11 mouse cellular contexts compared by ENCODE assay signal in the genomic region with DNA sequence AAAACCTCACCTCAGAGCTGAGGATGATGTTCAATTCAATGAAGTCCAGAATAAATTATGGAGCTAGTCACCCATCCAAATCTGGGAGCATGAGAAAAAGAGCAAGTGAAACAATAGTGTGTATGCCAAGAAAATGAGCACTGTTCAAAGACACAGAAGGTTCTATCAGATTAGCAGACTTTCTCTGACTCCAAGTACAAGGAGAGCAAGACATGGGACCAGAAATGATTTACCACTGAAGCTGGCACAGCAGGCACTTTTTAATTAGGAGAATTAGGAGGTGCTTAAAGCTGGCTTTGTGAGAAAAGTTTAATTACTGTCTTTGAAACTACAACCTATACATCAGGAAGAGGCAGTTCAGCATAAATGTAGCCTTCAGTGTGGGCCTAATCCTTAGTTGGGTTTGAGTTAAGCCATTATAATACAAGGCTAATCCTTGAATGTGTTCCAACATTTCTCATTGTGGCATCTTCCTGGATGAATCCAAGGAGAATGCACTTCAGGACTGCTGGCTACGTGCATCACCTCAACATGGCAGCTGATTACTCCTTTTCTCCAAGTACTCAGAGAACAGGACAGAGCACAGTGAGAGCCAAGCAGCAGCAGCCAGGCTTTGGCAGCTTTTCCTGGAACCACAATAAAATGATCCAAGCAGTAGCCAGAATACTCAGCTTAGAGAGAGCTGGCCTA.
DNase-seq lines count a peak whose midpoint lies in the region; ATAC-seq lines count a peak whose summit lies in the region.
"Had no signal": no experiment of that assay in that cellular context is flagged by ENCODE, and none has a peak within 500 bp of the region (broad histone marks: within the 10 kb centered on the region; RNA-seq: fewer than 3 reads in every experiment).

No protein-coding gene starts in this region.

- 22% methylated on average over 1 of the region's 1 CpGs for WGBS in midbrain, embryonic 13.5 days
- WGBS in midbrain, embryonic 10.5 days, result 38% methylated on average over 1 of the region's 1 CpGs
- 5% methylated on average over 1 of the region's 1 CpGs for WGBS in forebrain, embryonic 15.5 days

- H3K9me3 ChIP-seq in midbrain, embryonic 13.5 days, result no peaks in the 10 kb centered on the region
- no peaks in the 10 kb centered on the region for H3K9me3 ChIP-seq in midbrain, embryonic 10.5 days (replicated peaks)
- H3K9me3 ChIP-seq in forebrain, embryonic 15.5 days, result no peaks in the 10 kb centered on the region

- no peak overlapping the region for H3K27ac ChIP-seq in midbrain, embryonic 13.5 days
- no peak overlapping the region for H3K27ac ChIP-seq in midbrain, embryonic 10.5 days (replicated peaks)
- peak overlapping the region; percentile 40; the same call in 1 of the 2 replicates for H3K27ac ChIP-seq in forebrain, embryonic 15.5 days (replicated peaks)
- H3K27ac ChIP-seq: liver, embryonic 14.5 days; macrophage had no signal

- H3K9ac ChIP-seq in midbrain, embryonic 13.5 days (replicated peaks), result no peak overlapping the region
- H3K9ac ChIP-seq in forebrain, embryonic 15.5 days (replicated peaks), result no peak overlapping the region
- H3K9ac ChIP-seq: liver, embryonic 14.5 days had no signal

- DNase-seq in heart, adult 18-20 months, result peak; percentile 1 to 6
- DNase-seq in heart, adult 8-10 months (ENCODE audit: low spot score), result no peak
- no peak for DNase-seq in midbrain, embryonic 10.5 days (ENCODE audit: low spot score)
- DNase-seq in retina, postnatal 1 day, result peak; percentile 47
- DNase-seq in thymus, postnatal 36 days, result no peak
- DNase-seq in urinary bladder, adult 2 months (ENCODE audit: low spot score), result no peak
- DNase-seq: kidney, adult 9 months had no signal

- ATAC-seq in midbrain, embryonic 13.5 days, result peak; percentile 53; the same call in 1 of the 2 replicates
- ATAC-seq in forebrain, embryonic 15.5 days (replicated peaks), result peak; percentile 88

- H3K4me1 ChIP-seq in midbrain, embryonic 13.5 days (replicated peaks), result no peaks in the 10 kb centered on the region
- H3K4me1 ChIP-seq in midbrain, embryonic 10.5 days, result no peaks in the 10 kb centered on the region
- peaks cover 5% of the 10 kb centered on the region; the same call in 1 of the 2 replicates for H3K4me1 ChIP-seq in forebrain, embryonic 15.5 days

- no peaks in the 10 kb centered on the region for H3K36me3 ChIP-seq in midbrain, embryonic 13.5 days
- no peaks in the 10 kb centered on the region for H3K36me3 ChIP-seq in midbrain, embryonic 10.5 days
- H3K36me3 ChIP-seq in forebrain, embryonic 15.5 days, result no peaks in the 10 kb centered on the region

- no peak overlapping the region for H3K4me3 ChIP-seq in midbrain, embryonic 13.5 days (replicated peaks)
- no peak overlapping the region for H3K4me3 ChIP-seq in midbrain, embryonic 10.5 days
- H3K4me3 ChIP-seq in forebrain, embryonic 15.5 days, result no peak overlapping the region

- no peak overlapping the region for H3K4me2 ChIP-seq in midbrain, embryonic 13.5 days (replicated peaks)
- no peak overlapping the region for H3K4me2 ChIP-seq in forebrain, embryonic 15.5 days (replicated peaks)

- H3K27me3 ChIP-seq in midbrain, embryonic 13.5 days, result no peaks in the 10 kb centered on the region
- no peaks in the 10 kb centered on the region for H3K27me3 ChIP-seq in midbrain, embryonic 10.5 days (ENCODE audit: low read depth, poor library complexity, severe bottlenecking)
- H3K27me3 ChIP-seq in forebrain, embryonic 15.5 days, result no peaks in the 10 kb centered on the region

Comparison
In these comparisons a context has a peak if more than half of its experiments do, and no peak if none do; other contexts are left out.
1. DNase-seq: peak in heart, adult 18-20 months (2 of 2) and retina, postnatal 1 day (single experiment); none in heart, adult 8-10 months (single experiment), midbrain, embryonic 10.5 days (single experiment), thymus, postnatal 36 days (0 of 2) and urinary bladder, adult 2 months (single experiment).